Mouse (Mus musculus): ENCODE measurements around the gene Ly6c2. TPM values are rescaled to one million over a fixed set of nuclear protein-coding genes. Genes with fewer than 3 reads are reported as not detected.

The Ly6c2 gene
- total RNA-seq (2023): 1 to 10 TPM; 1.5 to 6.2 TPM

GRCm38 (mm10) chr15:75111861-75112630 lies at the start of gene Ly6c2:
TSS of gene Ly6c2 (minus strand) at chr15:75111970.

GRCm38 (mm10) chr15:75154940-75155339 lies 43.2 kb upstream of the Ly6c2 start, which contains the start of gene Ly6g:
TSS of gene Ly6g (plus strand) at chr15:75155240.

Other genes starting within 250 kb of the Ly6c2 start
- 1 to 10 TPM; 1.5 to 2.6 TPM for gene 2010109I03Rik, start 214.9 kb downstream of the Ly6c2 start, total RNA-seq (2023)
- not detected for gene Ly6i, start 128.5 kb downstream of the Ly6c2 start, total RNA-seq (2023)
- gene Ly6a, start 113.9 kb downstream of the Ly6c2 start, total RNA-seq (2023): 100 to 1,000 TPM; 107 to 166 TPM
- not detected for gene Ly6c1, start 63.1 kb downstream of the Ly6c2 start, total RNA-seq (2023)
- not detected for gene Ly6g, start 43.3 kb upstream of the Ly6c2 start, total RNA-seq (2023)
- not detected for gene BC025446, start 104.4 kb upstream of the Ly6c2 start, total RNA-seq (2023)
- not detected for gene Ly6f, start 156.5 kb upstream of the Ly6c2 start, total RNA-seq (2023)